Mouse (Mus musculus) spleen, adult 2 months (tissue): ENCODE measurements at regions not wholly inside any gene's neighbourhood (a gene's known extent, or its start where the extent isn't known, plus 50 kb on each side); places are given as distances from the start of the nearest gene placed in this dataset.
A peak's percentile ranks its signal among the peaks of the same experiment; 100 is the strongest.

ENCODE experiments used
- DNase-seq, 2 experiments: peaks; one replicate each; pipeline versions ENCODE4 v3.0.0 to v3.0.0-alpha.2; 2012 to 2021; ENCODE audit warnings: low spot score in 2 of 2, low read depth in 1 of 2
- H3K27ac ChIP-seq: fragments of 200-500 bp; 2 replicates; pipeline ENCODE4 v1.5.1; 2012; ENCODE audit warnings: low read length, inconsistent platforms; ENCODE audit not compliant: insufficient read depth
- H3K27me3 ChIP-seq: fragments of 200-500 bp; 2 replicates; pipeline ENCODE4 v1.6.1; 2012; ENCODE audit warnings: mild to moderate bottlenecking, moderate library complexity, low read length, inconsistent platforms; ENCODE audit not compliant: control insufficient read depth, insufficient read depth
- H3K36me3 ChIP-seq: fragments of 200-500 bp; 2 replicates; pipeline ENCODE4 v1.6.1; 2012; ENCODE audit warnings: mild to moderate bottlenecking, low read length, inconsistent platforms; ENCODE audit not compliant: control insufficient read depth, insufficient read depth
- H3K4me1 ChIP-seq: fragments of 200-500 bp; 2 replicates; pipeline ENCODE4 v1.6.1; 2011; ENCODE audit warnings: inconsistent platforms; ENCODE audit not compliant: control insufficient read depth, insufficient read depth, insufficient read length
- H3K4me3 ChIP-seq: fragments of 200-500 bp; 2 replicates; pipeline ENCODE4 v1.5.1; 2011; ENCODE audit warnings: mild to moderate bottlenecking, inconsistent platforms; ENCODE audit not compliant: insufficient read depth, insufficient read length; ENCODE audit errors: extremely low read depth
- CTCF ChIP-seq: fragments of 200-500 bp; IDR thresholded peaks from 2 replicates; pipeline ENCODE4 v1.5.1; 2011; ENCODE audit warnings: mild to moderate bottlenecking, inconsistent platforms; ENCODE audit not compliant: insufficient read depth, insufficient read length, insufficient replicate concordance; ENCODE audit errors: extremely low read depth
- POLR2A ChIP-seq: fragments of 200-500 bp; IDR thresholded peaks from 2 replicates; pipeline ENCODE4 v1.6.1; 2011; ENCODE audit warnings: low read depth, low read length, inconsistent platforms
- WGBS: fragments of 180-500 bp; shearing (Covaris S2); methylation state at CpG from one replicate; pipeline ENCODE4 v1.1.7; 2018; 5-methylcytosine and 5-hydroxymethylcytosine counted together

DNA sequence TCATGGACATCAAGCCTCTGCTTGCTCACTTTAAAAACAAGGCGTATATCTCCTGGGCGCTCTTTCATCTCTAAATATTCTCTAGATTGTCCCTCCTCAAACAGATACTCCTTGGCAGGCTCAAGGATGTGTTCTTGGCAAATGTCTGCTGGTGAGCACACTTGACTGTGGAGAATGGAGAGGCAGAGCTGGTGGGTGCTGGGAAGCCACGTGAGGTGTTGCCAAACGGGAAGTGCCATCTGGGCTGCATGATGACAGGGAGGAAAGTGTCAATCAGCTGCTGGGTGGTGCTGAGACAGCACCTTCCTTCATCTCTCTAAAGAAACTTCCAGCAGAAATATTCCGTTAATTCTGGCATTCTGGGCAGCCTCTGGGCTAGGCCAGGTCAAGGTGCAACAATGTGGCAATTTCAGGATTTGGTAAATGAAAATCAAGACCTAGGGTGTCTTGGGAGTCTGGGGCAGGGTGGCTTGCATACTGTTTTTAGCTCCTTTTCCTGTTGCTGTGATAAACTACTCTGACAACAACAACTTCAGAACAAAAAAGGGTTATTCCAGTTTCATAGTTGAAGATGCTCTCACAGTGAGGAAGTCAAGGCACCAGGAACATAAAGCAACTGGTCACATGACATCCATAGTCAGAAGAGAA lies 208.6 kb downstream of the Rplp1 start:
- H3K4me1 ChIP-seq, result peaks cover 35% of the 10 kb centered on the region
- no peaks in the 10 kb centered on the region for H3K27me3 ChIP-seq
- no peaks in the 10 kb centered on the region for H3K36me3 ChIP-seq
- TF ChIP-seq POLR2A (no peak), CTCF (no peak)
- WGBS, result 40% methylated on average over 5 of the region's 5 CpGs
- peak in 1 of 2 experiments; percentile 30 for DNase-seq
- no peak overlapping the region for H3K4me3 ChIP-seq
- H3K27ac ChIP-seq, result no peak overlapping the region

DNA sequence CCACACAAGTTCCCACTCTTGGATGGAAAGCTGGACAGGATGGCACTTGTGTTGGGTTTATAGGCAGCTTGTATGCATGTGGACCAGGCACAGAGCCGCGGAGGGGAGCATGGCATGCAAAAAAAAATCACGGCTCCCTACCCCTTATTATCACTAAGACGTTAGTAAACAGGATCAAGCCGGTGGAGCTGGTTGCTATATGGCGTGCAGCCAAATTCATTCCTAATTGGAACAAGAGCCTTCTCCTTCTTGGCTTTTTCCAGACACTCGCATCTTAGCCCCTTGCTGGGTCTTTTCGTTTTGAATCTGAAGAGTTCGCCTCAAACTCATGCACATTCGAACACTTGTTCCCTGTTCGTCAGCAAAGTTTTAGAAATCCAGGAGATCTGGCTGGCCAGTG lies 211.0 kb downstream of the Rplp1 start:
- TF ChIP-seq CTCF (no peak), POLR2A (no peak)
- no peaks in the 10 kb centered on the region for H3K36me3 ChIP-seq
- 76% methylated on average over 11 of the region's 11 CpGs for WGBS
- no peak overlapping the region for H3K27ac ChIP-seq
- no peak for DNase-seq
- H3K4me3 ChIP-seq, result no peak overlapping the region
- no peaks in the 10 kb centered on the region for H3K27me3 ChIP-seq
- H3K4me1 ChIP-seq, result peaks cover 35% of the 10 kb centered on the region

DNA sequence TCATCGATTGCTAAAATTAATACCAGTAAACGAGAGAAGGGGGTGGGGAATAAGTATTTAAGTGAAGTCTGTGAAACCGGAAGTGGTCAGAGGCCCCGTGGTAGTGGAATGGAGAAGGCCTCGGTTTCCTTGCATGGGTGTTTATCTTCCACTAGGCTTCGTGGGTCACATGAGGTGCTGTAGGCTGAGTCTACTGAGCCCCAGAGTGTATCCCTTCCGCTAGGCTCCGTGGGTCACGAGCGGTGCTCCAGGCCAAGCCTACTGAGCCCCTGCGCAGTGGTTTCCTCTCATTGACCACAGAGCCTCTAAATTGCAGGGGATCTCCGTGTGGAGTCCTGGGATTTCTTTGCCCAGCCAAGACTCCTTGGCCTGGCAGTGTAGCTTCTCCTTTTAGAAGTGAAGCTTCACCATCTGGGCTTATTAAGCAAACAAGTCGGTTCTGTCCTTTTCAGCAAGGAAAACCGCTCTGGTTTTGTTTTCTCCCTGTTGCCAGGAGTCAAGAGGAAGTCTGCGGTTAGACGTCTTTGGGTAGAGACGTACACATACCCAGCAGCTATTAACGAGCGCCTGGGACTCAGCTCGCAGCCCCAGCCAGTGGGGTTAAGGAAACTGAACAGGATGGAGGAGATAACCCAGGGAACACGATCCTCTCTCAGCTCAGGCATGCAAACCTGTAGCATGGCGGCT lies 211.9 kb downstream of the Rplp1 start:
- no peak for TF ChIP-seq CTCF
- no peak for TF ChIP-seq POLR2A
- peak; percentile 74 to 86 for DNase-seq
- Histone ChIP-seq H3K27ac (peak overlapping the region; percentile 87), H3K36me3 (no peaks in the 10 kb centered on the region), H3K27me3 (no peaks in the 10 kb centered on the region), H3K4me3 (peak overlapping the region; percentile 34), H3K4me1 (peaks cover 27% of the 10 kb centered on the region)
- 3% methylated on average over 22 of the region's 22 CpGs for WGBS

- no peak overlapping the region for H3K4me3 ChIP-seq
- no peak for DNase-seq
- H3K27me3 ChIP-seq, result no peaks in the 10 kb centered on the region
- peaks cover 13% of the 10 kb centered on the region; the same call in 1 of the 2 replicates for H3K4me1 ChIP-seq
- H3K36me3 ChIP-seq, result no peaks in the 10 kb centered on the region
- WGBS, result 87% methylated on average over 6 of the region's 6 CpGs
- no peak overlapping the region for H3K27ac ChIP-seq
- no peak for TF ChIP-seq POLR2A
- TF ChIP-seq CTCF, result no peak
Observed at GRCm38 (mm10) chr9:61700576-61700975, 213.8 kb downstream of the Rplp1 start.

GRCm38 (mm10) chr9:61699618-61700017 lies 214.7 kb downstream of the Rplp1 start:
- Histone ChIP-seq H3K4me3 (no peak overlapping the region), H3K27me3 (no peaks in the 10 kb centered on the region), H3K27ac (no peak overlapping the region), H3K36me3 (no peaks in the 10 kb centered on the region), H3K4me1 (peaks cover 17% of the 10 kb centered on the region; the same call in 1 of the 2 replicates)
- WGBS, result 79% methylated on average over 5 of the region's 5 CpGs
- TF ChIP-seq POLR2A, result no peak
- no peak for TF ChIP-seq CTCF
- DNase-seq, result no peak

DNA sequence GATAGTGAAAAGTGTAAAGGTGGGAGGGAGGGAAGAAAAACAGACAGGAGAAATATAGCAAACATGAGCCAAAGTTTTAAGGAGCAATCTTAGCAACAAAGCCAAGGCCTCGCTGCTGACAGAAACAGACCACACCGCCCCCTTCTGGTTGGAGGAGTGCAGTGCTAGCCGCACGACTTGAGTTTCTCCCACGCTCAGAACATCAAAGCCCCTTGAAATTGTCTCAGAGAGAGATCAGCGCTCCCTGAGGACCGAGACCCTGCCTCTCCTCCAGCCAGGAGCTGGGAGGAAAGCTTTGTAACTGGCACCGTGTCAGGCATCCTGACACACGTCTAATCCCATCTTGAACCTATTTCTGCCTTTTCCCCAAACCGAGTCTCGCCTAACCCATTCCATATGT lies 216.4 kb downstream of the Rplp1 start:
- TF ChIP-seq CTCF, result peak; percentile 93
- no peak for TF ChIP-seq POLR2A
- DNase-seq, result peak; percentile 67 to 76
- peaks cover 16% of the 10 kb centered on the region; the same call in 1 of the 2 replicates for H3K4me1 ChIP-seq
- H3K4me3 ChIP-seq, result no peak overlapping the region
- H3K27ac ChIP-seq, result no peak overlapping the region
- H3K36me3 ChIP-seq, result no peaks in the 10 kb centered on the region
- no peaks in the 10 kb centered on the region for H3K27me3 ChIP-seq
- WGBS, result 22% methylated on average over 11 of the region's 11 CpGs

DNA sequence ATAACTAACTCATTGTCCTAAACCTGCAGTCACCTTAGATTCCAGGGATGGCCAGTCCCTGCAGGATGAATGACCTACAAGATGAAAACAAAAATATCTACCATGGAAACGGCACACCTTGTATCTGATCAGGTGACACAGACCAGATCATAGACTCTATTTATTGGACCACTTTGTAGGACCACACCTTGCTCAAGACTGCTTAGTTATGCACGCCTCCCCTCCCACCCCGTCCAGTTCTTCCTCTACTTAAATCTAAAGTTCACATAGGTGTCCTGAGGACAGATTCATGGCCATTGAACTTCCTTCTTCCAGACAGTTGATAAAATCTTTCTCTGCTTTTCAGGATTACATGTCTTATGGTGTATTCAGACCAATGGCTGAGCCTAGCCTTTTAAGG lies 217.5 kb downstream of the Rplp1 start:
- WGBS, result 92% methylated on average over 3 of the region's 3 CpGs
- Histone ChIP-seq H3K36me3 (no peaks in the 10 kb centered on the region), H3K4me3 (no peak overlapping the region), H3K27ac (no peak overlapping the region), H3K27me3 (no peaks in the 10 kb centered on the region), H3K4me1 (peaks cover 13% of the 10 kb centered on the region; the same call in 1 of the 2 replicates)
- no peak for DNase-seq
- TF ChIP-seq CTCF (no peak), POLR2A (no peak)
